Mouse (Mus musculus) G1E (cell line): ENCODE measurements around the gene Inpp5d. TPM values are rescaled to one million over a fixed set of nuclear protein-coding genes. Genes with fewer than 3 reads are reported as not detected.
A peak's percentile ranks its signal among the peaks of the same experiment; 100 is the strongest.

Source experiments
- ATAC-seq: 2 replicates; pipeline ENCODE4 v1.8.0; 2016; ENCODE audit warnings: mild to moderate bottlenecking; ENCODE audit not compliant: insufficient number of reproducible peaks, poor library complexity, low FRiP score, severe bottlenecking; ENCODE audit errors: extremely low read depth
- DNase-seq: peaks from one replicate; pipeline ENCODE4 v3.0.0; 2012; ENCODE audit warnings: low spot score
- H3K27me3 ChIP-seq: 2 replicates; pipeline ENCODE4 v1.6.1; 2012; ENCODE audit warnings: mild to moderate bottlenecking, low read length, inconsistent platforms; ENCODE audit not compliant: insufficient read depth
- H3K36me3 ChIP-seq: replicated peaks from 2 replicates; pipeline ENCODE3; 2012; ENCODE audit warnings: mild to moderate bottlenecking, inconsistent platforms
- H3K4me1 ChIP-seq: 2 replicates; pipeline ENCODE4 v1.6.1; 2012; ENCODE audit warnings: low read depth, low read length, inconsistent platforms, mixed read lengths; ENCODE audit not compliant: insufficient read depth
- H3K4me3 ChIP-seq: 2 replicates; pipeline ENCODE4 v1.5.1; 2012; ENCODE audit warnings: low read depth, mild to moderate bottlenecking, inconsistent platforms, low read length, moderate library complexity, mixed read lengths
- H3K9me3 ChIP-seq: replicated peaks from 2 replicates; pipeline ENCODE4 v1.6.1; 2012; ENCODE audit warnings: inconsistent platforms
- CTCF ChIP-seq: IDR thresholded peaks from 2 replicates; pipeline ENCODE4 v1.5.1; 2012; ENCODE audit warnings: low read depth, low read length, inconsistent platforms, mixed read lengths
- GATA1 ChIP-seq: IDR thresholded peaks from 2 replicates; pipeline ENCODE4 v1.6.1; 2012; ENCODE audit warnings: borderline replicate concordance, low read length, inconsistent platforms, mixed read lengths
- GATA2 ChIP-seq: IDR thresholded peaks from 2 replicates; pipeline ENCODE4 v1.6.1; 2012; ENCODE audit warnings: low read depth, low read length, inconsistent platforms, borderline replicate concordance
- POLR2AphosphoS5 ChIP-seq: IDR thresholded peaks from 2 replicates; pipeline ENCODE4 v1.6.1; 2012; ENCODE audit warnings: low read depth, low read length, inconsistent platforms; ENCODE audit not compliant: insufficient replicate concordance
- TAL1 ChIP-seq: conservative IDR thresholded peaks from 2 replicates; pipeline ENCODE4 v1.6.1; 2012; ENCODE audit warnings: low read depth, low read length, inconsistent platforms, mixed read lengths
- polyA plus RNA-seq: library from polyadenylated mRNA; stranded (reverse); fragments of >175 nt; gene quantifications from 2 replicates; pipeline ENCODE4 v1.2.3, GENCODE M21; 2012
- total RNA-seq, 2 experiments: library from RNA; stranded (forward) in 1 of 2; stranded (reverse) in 1 of 2; fragments of 200-1000 nt in 1 of 2; fragments of >200 nt in 1 of 2; fragmentation: Nextera tagmentation in 1 of 2; gene quantifications; 2 replicates each; pipeline ENCODE4 v1.2.3; 2014 to 2017

Gene Inpp5d
- total and polyA plus RNA-seq, 3 experiments: 122 to 238 (median 186) TPM

- H3K36me3 ChIP-seq: peaks cover 71% of the 10 kb centered on the region
- H3K4me1 ChIP-seq: peaks cover 85% of the 10 kb centered on the region
- H3K27me3 ChIP-seq: no peaks in the 10 kb centered on the region
- ATAC-seq (no peak), DNase-seq (no peak)
- no peak overlapping the region; the same call in 1 of the 2 replicates for H3K4me3 ChIP-seq
- no peaks in the 10 kb centered on the region for H3K9me3 ChIP-seq
- TF ChIP-seq GATA1 (no peak), CTCF (no peak), GATA2 (no peak), TAL1 (no peak), POLR2AphosphoS5 (no peak)
Observed at GRCm38 (mm10) chr1:87649219-87649805, 29.2 kb downstream of the Inpp5d start.

GRCm38 (mm10) chr1:87649958-87650474 is 29.9 kb downstream of the Inpp5d start:
- no peaks in the 10 kb centered on the region for H3K27me3 ChIP-seq
- peaks cover 81% of the 10 kb centered on the region for H3K4me1 ChIP-seq
- DNase-seq (no peak), ATAC-seq (no peak)
- TF ChIP-seq POLR2AphosphoS5 (no peak), CTCF (no peak), TAL1 (no peak), GATA1 (no peak), GATA2 (no peak)
- H3K36me3 ChIP-seq: peaks cover 72% of the 10 kb centered on the region
- no peaks in the 10 kb centered on the region for H3K9me3 ChIP-seq
- no peak overlapping the region; the same call in 1 of the 2 replicates for H3K4me3 ChIP-seq

GRCm38 (mm10) chr1:87650611-87651079 is 30.5 kb downstream of the Inpp5d start:
- Histone ChIP-seq H3K4me3 (peak overlapping the region; percentile 1; the same call in 1 of the 2 replicates), H3K4me1 (peaks cover 75% of the 10 kb centered on the region), H3K27me3 (no peaks in the 10 kb centered on the region), H3K36me3 (peaks cover 73% of the 10 kb centered on the region), H3K9me3 (no peaks in the 10 kb centered on the region)
- TF ChIP-seq POLR2AphosphoS5: no peak
- no peak for TF ChIP-seq CTCF
- TF ChIP-seq GATA1: no peak
- no peak for TF ChIP-seq GATA2
- no peak for TF ChIP-seq TAL1
- no peak for DNase-seq
- ATAC-seq: no peak

- TF ChIP-seq CTCF (no peak), TAL1 (no peak), GATA2 (no peak), GATA1 (no peak)
- Histone ChIP-seq H3K27me3 (no peaks in the 10 kb centered on the region), H3K9me3 (no peaks in the 10 kb centered on the region), H3K4me1 (peaks cover 70% of the 10 kb centered on the region), H3K4me3 (no peak overlapping the region), H3K36me3 (peaks cover 74% of the 10 kb centered on the region)
- DNase-seq: no peak
- no peak for ATAC-seq
Observed at GRCm38 (mm10) chr1:87651436-87651835, 31.3 kb downstream of the Inpp5d start.

- Histone ChIP-seq H3K36me3 (peaks cover 85% of the 10 kb centered on the region), H3K27me3 (no peaks in the 10 kb centered on the region), H3K9me3 (no peaks in the 10 kb centered on the region), H3K4me1 (peaks cover 74% of the 10 kb centered on the region), H3K4me3 (no peak overlapping the region)
- TF ChIP-seq CTCF (no peak), POLR2AphosphoS5 (no peak)
- DNase-seq: no peak
- no peak for ATAC-seq
Observed at GRCm38 (mm10) chr1:87655101-87655500, 35.0 kb downstream of the Inpp5d start.

GRCm38 (mm10) chr1:87658063-87658462 is 38.0 kb downstream of the Inpp5d start:
- H3K36me3 ChIP-seq: peaks cover 88% of the 10 kb centered on the region
- no peaks in the 10 kb centered on the region for H3K27me3 ChIP-seq
- no peak for TF ChIP-seq GATA2
- no peak for TF ChIP-seq CTCF
- ATAC-seq (no peak), DNase-seq (no peak)
- peaks cover 63% of the 10 kb centered on the region for H3K4me1 ChIP-seq
- peak overlapping the region; percentile 5; the same call in 1 of the 2 replicates for H3K4me3 ChIP-seq
- H3K9me3 ChIP-seq: peaks cover 10% of the 10 kb centered on the region

- no peak for TF ChIP-seq TAL1
- Histone ChIP-seq H3K9me3 (peaks cover 14% of the 10 kb centered on the region), H3K27me3 (no peaks in the 10 kb centered on the region), H3K4me1 (peaks cover 61% of the 10 kb centered on the region), H3K4me3 (no peak overlapping the region; the same call in 1 of the 2 replicates), H3K36me3 (peaks cover 92% of the 10 kb centered on the region)
- ATAC-seq (no peak), DNase-seq (no peak)
Observed at GRCm38 (mm10) chr1:87658485-87658884, 38.4 kb downstream of the Inpp5d start.
